Mouse (Mus musculus) testis, adult 2 months (tissue): ENCODE data around the gene 6430571L13Rik. TPM values are rescaled to one million over a fixed set of nuclear protein-coding genes. Genes with fewer than 3 reads are reported as not detected.

ENCODE experiments used
- H3K27ac ChIP-seq: fragments of 200-500 bp; 2 replicates; pipeline ENCODE4 v1.5.1; 2012; ENCODE audit warnings: low read depth, low read length; ENCODE audit not compliant: control insufficient read depth, insufficient read depth
- H3K27me3 ChIP-seq: fragments of 200-500 bp; 2 replicates; pipeline ENCODE4 v1.6.1; 2012; ENCODE audit warnings: mild to moderate bottlenecking, low read length, moderate library complexity; ENCODE audit not compliant: control insufficient read depth, insufficient read depth
- H3K36me3 ChIP-seq: fragments of 200-500 bp; 2 replicates; pipeline ENCODE4 v1.6.1; 2012; ENCODE audit warnings: mild to moderate bottlenecking, low read length; ENCODE audit not compliant: control insufficient read depth, insufficient read depth
- H3K4me1 ChIP-seq: fragments of 200-500 bp; 2 replicates; pipeline ENCODE4 v1.6.1; 2012; ENCODE audit warnings: low read length; ENCODE audit not compliant: control insufficient read depth, insufficient read depth
- H3K4me3 ChIP-seq: fragments of 200-500 bp; 2 replicates; pipeline ENCODE4 v1.5.1; 2012; ENCODE audit warnings: low read depth, mild to moderate bottlenecking, low read length, moderate library complexity, mixed read lengths; ENCODE audit not compliant: control insufficient read depth
- CTCF ChIP-seq: fragments of 200-500 bp; IDR thresholded peaks from 2 replicates; pipeline ENCODE4 v1.5.1; 2012; ENCODE audit warnings: low read depth, mild to moderate bottlenecking, inconsistent platforms, low read length, moderate library complexity; ENCODE audit not compliant: control insufficient read depth, insufficient read depth, insufficient replicate concordance
- POLR2A ChIP-seq: fragments of 200-500 bp; IDR thresholded peaks from 2 replicates; pipeline ENCODE4 v1.6.1; 2012; ENCODE audit warnings: low read depth, mild to moderate bottlenecking, inconsistent platforms, low read length, moderate library complexity; ENCODE audit not compliant: control insufficient read depth
- polyA plus RNA-seq: library from polyadenylated mRNA; depleted of rRNA; stranded (reverse); fragments of >200 nt; gene quantifications from 2 replicates; pipeline ENCODE4 v1.2.3, GENCODE M21; 2012; rRNA removed

Gene 6430571L13Rik
- polyA plus RNA-seq, result 0.40 and 0.53 TPM in 2 replicates

DNA sequence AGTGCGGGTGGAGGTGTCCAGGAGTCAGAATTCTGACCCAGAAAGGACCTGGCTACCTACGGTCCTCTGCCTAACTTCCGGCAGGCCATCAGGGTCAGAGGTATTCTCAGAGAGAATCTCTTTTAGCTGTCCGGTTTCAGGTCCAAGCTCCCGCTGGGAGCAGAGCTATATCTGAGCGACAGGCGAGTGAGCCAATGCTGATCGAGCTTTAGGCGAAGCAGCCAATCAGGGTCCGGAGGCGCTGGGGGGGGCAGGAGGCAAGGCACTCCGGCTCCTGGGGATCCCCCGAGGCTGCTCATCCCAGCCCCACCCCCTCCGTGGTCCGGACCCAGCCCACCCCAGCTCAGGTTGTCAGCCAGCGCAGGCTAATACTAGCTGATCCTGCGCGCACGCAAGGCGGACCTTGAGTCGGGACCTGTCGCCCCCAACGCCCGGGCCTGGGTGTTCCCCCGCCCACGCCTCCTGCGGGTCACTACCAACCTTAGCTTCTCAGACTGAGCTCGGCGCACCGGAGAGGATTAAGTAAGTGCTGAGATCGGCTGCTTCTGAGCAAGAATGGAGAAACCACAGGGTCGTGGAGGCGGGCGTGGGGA is at the start of gene 6430571L13Rik:
6430571L13Rik (plus strand) TSS at position 336 of the 593 bp plus-strand sequence.
- no peak for TF ChIP-seq POLR2A
- TF ChIP-seq CTCF, result no peak
- no peak within 1 kb of the TSS for H3K27ac ChIP-seq
- H3K4me3 ChIP-seq, result peak within 1 kb of the TSS; percentile 74
- peaks cover 18% of the 10 kb centered on the region for H3K4me1 ChIP-seq
- no peaks in the 10 kb centered on the region for H3K27me3 ChIP-seq
- H3K36me3 ChIP-seq, result no peaks in the 10 kb centered on the region

DNA sequence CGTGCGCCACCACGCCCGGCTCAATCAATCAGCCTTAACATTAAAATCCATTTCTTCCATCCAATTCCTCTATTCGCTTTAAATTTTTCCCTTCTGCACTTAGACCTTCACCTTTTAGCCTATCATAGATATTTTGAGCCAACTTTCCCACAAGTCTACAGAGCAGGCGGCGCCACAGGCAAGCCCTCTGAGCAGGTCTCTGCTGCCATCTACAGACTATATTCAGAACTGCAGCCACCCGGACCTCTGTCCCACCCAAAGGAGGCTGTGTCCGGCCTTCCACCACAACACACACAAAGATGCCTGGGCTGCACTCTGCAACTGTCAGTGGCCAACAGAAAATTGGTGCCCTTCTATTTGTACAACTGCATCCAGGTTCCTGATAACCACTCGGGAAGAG is 49.5 kb upstream of the 6430571L13Rik start:
- no peaks in the 10 kb centered on the region for H3K27me3 ChIP-seq
- H3K27ac ChIP-seq, result no peak overlapping the region
- no peaks in the 10 kb centered on the region for H3K36me3 ChIP-seq
- H3K4me3 ChIP-seq, result no peak overlapping the region
- peaks cover 3% of the 10 kb centered on the region; the same call in 1 of the 2 replicates for H3K4me1 ChIP-seq
- TF ChIP-seq POLR2A (no peak), CTCF (peak; percentile 95)

DNA sequence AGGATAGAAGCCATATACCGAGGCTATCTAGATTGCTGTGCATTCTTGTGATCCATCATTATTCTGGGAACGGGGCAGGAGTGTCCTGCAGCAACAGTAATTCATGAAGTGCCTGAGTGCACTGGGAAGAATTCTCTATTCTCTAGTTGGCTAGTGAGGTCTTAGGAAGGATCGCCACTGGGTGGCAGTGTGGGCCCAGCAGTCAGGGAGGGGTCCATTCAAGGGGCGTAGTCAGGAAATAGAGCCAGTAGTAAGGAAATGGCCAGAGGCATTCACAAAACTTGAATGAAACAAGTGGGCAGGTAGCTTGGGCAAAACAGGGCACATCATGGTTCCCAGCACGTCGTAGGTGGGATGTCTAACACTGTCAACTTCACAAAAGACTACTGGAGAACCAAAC is 46.2 kb upstream of the 6430571L13Rik start:
- H3K27ac ChIP-seq, result no peak overlapping the region
- no peaks in the 10 kb centered on the region for H3K36me3 ChIP-seq
- no peaks in the 10 kb centered on the region for H3K27me3 ChIP-seq
- peak; percentile 60; the same call in 1 of the 2 replicates for TF ChIP-seq CTCF
- TF ChIP-seq POLR2A, result no peak
- H3K4me3 ChIP-seq, result no peak overlapping the region
- H3K4me1 ChIP-seq, result peaks cover 15% of the 10 kb centered on the region

DNA sequence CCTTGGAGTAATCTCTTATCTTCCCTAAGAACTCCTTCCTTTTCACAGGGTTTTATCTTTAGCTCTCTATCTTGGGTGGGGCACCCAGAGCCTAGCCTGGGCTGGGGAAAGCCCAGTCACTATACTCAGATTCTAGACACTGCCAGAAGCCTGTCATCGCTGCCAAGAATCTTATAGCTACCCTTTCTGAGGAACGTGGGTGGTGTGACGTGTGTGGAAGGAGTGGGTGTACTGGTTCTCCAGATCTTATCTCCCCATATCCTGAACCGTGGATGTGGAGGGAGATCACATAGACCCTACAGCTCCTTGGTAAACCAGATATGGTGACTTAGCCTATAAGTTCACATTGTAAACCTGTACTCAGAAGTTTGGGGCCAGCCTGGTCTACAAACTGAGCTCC is 44.8 kb upstream of the 6430571L13Rik start:
- H3K4me3 ChIP-seq, result no peak overlapping the region
- no peak for TF ChIP-seq CTCF
- no peak overlapping the region for H3K27ac ChIP-seq
- H3K4me1 ChIP-seq, result peaks cover 15% of the 10 kb centered on the region
- no peaks in the 10 kb centered on the region for H3K27me3 ChIP-seq
- H3K36me3 ChIP-seq, result no peaks in the 10 kb centered on the region

DNA sequence AAGGTAGTCTGAATTCAATTTTAAA is 44.6 kb upstream of the 6430571L13Rik start, which contains the start of gene Cish:
Cish (plus strand) TSS at position 11 of the 25 bp plus-strand sequence.
- Histone ChIP-seq H3K36me3 (no peaks in the 10 kb centered on the region), H3K4me1 (peaks cover 15% of the 10 kb centered on the region), H3K27ac (peak within 1 kb of the TSS; percentile 41; the same call in 1 of the 2 replicates), H3K4me3 (peak within 1 kb of the TSS; percentile 83), H3K27me3 (no peaks in the 10 kb centered on the region)
- TF ChIP-seq CTCF (no peak), POLR2A (no peak)

DNA sequence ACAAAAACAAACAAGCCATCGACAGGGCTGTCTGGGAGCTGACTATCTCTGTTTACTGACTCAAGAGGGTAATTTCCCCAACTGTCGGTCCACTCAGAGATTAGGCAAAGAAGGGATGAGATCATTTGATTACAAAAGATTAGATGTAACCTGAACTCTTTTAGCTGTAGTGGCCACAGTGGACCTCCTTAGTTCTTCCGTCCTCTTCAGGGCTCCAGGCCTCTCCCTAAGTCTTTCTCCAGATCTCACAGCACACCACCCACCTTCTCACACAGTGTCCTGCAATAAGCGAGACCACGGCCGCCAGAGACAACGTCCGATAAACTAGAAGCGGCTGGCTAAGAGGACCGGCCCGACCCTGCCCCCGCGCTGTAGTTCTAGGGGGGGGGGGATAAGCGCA is 44.4 kb upstream of the 6430571L13Rik start:
- Histone ChIP-seq H3K4me1 (peaks cover 15% of the 10 kb centered on the region), H3K36me3 (no peaks in the 10 kb centered on the region), H3K27me3 (no peaks in the 10 kb centered on the region), H3K27ac (peak overlapping the region; percentile 12; the same call in 1 of the 2 replicates), H3K4me3 (peak overlapping the region; percentile 83)
- TF ChIP-seq POLR2A, result no peak
- no peak for TF ChIP-seq CTCF

DNA sequence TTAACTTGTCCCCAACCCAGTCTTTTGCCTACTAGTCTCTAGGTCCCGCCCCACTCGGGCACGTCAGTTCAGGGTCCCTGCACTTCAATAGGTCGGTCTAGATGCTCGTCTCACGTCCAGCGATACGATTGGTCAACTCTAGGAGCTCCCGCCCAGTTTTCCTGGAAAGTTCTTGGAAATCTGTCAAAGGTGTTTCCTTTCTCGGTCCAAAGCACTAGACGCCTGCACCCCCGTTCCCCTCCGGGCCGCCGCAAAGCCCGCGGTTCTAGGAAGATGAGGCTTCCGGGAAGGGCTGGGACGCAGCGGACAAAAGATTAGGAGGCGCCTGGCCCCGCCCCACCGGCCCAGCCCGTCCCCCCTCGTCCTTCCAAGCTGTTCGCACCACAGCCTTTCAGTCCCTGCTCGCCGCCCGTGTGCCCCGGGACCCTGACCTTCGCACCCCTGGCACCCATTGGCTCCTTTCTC is 43.9 kb upstream of the 6430571L13Rik start:
- Histone ChIP-seq H3K27ac (peak overlapping the region; percentile 41; the same call in 1 of the 2 replicates), H3K4me1 (peaks cover 15% of the 10 kb centered on the region), H3K36me3 (no peaks in the 10 kb centered on the region), H3K27me3 (no peaks in the 10 kb centered on the region), H3K4me3 (peak overlapping the region; percentile 83)
- peak; percentile 38 for TF ChIP-seq POLR2A
- no peak for TF ChIP-seq CTCF

DNA sequence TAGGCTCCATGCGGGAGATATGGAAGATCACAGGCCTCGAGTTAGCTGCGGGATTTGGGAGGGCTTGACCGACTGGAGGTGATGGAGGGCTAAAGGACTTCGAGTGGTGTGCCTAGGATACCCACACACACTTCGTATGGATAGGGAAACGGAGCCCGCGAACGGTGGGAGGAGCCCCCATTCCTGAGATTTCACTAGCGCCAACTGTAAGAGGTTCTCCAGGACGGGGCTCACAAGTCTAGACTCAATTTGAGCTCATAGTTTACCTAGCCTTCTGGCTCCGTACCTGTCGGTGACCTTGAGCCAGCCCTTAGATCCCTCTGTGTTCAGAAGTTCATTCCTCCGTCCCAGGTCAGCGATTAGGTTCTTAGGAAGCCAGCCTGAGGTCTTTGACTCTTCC is 43.3 kb upstream of the 6430571L13Rik start:
- Histone ChIP-seq H3K27ac (peak overlapping the region; percentile 41; the same call in 1 of the 2 replicates), H3K4me1 (peaks cover 15% of the 10 kb centered on the region), H3K36me3 (no peaks in the 10 kb centered on the region), H3K27me3 (no peaks in the 10 kb centered on the region), H3K4me3 (peak overlapping the region; percentile 83)
- TF ChIP-seq CTCF (no peak), POLR2A (no peak)
